Mouse (Mus musculus) cerebellum, adult 2 months (tissue): ENCODE results near the gene Gsx1. TPM values are rescaled to one million over a fixed set of nuclear protein-coding genes. Genes with fewer than 3 reads are reported as not detected.

Source experiments
- DNase-seq, 2 experiments: peaks; one replicate each; pipeline ENCODE4 v3.0.0; 2021
- H3K27ac ChIP-seq: fragments of 200-500 bp; 2 replicates; pipeline ENCODE4 v1.5.1; 2012; ENCODE audit warnings: low read length, control low read depth, inconsistent platforms; ENCODE audit not compliant: insufficient read depth
- H3K27me3 ChIP-seq: fragments of 200-500 bp; 2 replicates; pipeline ENCODE4 v1.6.1; 2012; ENCODE audit warnings: inconsistent platforms, mild to moderate bottlenecking, low read length, moderate library complexity; ENCODE audit not compliant: control insufficient read depth, insufficient read depth
- H3K4me1 ChIP-seq: fragments of 200-500 bp; 2 replicates; pipeline ENCODE4 v1.6.1; 2011; ENCODE audit warnings: low read length; ENCODE audit not compliant: control insufficient read depth, insufficient read depth
- H3K4me3 ChIP-seq: fragments of 200-500 bp; replicated peaks from 2 replicates; pipeline ENCODE3; 2011; ENCODE audit warnings: mild to moderate bottlenecking, low read depth, low read length, control low read depth; ENCODE audit not compliant: insufficient read depth
- CTCF ChIP-seq: fragments of 200-500 bp; IDR thresholded peaks from 2 replicates; pipeline ENCODE4 v1.5.1; 2011; ENCODE audit warnings: low read depth, mild to moderate bottlenecking, control low read depth, low read length, moderate library complexity, borderline replicate concordance; ENCODE audit not compliant: insufficient read depth
- POLR2A ChIP-seq: fragments of 200-500 bp; IDR thresholded peaks from 2 replicates; pipeline ENCODE4 v1.6.1; 2011; ENCODE audit warnings: low read length, control low read depth, borderline replicate concordance; ENCODE audit not compliant: insufficient read depth
- WGBS: fragments of 180-500 bp; shearing (Covaris S2); methylation state at CpG from one replicate; pipeline ENCODE4 v1.1.7; 2018; 5-methylcytosine and 5-hydroxymethylcytosine counted together
- polyA plus RNA-seq: library from polyadenylated mRNA; depleted of rRNA; stranded (reverse); fragments of >200 nt; gene quantifications from 2 replicates; pipeline ENCODE4 v1.2.3, GENCODE M21; 2012; rRNA removed

Gene Gsx1
- 0.48 and 0.51 TPM in 2 replicates for polyA plus RNA-seq

DNA sequence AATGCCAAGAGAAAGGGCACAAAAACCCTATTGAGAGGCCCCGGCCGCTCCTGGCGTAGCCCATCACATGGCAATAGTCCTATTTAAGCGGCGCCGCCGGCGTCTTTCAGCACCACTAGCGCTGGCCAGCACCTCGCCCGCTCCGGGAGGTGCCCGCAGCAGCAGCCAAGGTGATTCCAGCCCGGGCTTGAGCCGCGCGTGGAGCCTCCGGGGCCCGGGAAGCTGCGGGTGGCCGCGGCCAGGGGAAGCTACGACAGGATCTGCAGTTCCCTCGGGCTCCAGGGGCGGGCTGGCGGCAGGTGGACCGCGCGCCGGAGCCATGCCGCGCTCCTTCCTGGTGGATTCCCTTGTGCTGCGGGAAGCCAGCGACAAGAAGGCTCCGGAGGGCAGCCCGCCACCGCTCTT, at the start of gene Gsx1:
Gene Gsx1, plus strand, starts transcription at position 126 of the 405 bp plus-strand sequence.
- no peak within 1 kb of the TSS for H3K27ac ChIP-seq
- H3K4me3 ChIP-seq: peak within 1 kb of the TSS; percentile 51
- TF ChIP-seq POLR2A (no peak), CTCF (no peak)
- peaks cover 20% of the 10 kb centered on the region; the same call in 1 of the 2 replicates for H3K27me3 ChIP-seq
- H3K4me1 ChIP-seq: peaks cover 21% of the 10 kb centered on the region
- peak; percentile 40 to 65 for DNase-seq
- 1% methylated on average over 37 of the region's 37 CpGs for WGBS

DNA sequence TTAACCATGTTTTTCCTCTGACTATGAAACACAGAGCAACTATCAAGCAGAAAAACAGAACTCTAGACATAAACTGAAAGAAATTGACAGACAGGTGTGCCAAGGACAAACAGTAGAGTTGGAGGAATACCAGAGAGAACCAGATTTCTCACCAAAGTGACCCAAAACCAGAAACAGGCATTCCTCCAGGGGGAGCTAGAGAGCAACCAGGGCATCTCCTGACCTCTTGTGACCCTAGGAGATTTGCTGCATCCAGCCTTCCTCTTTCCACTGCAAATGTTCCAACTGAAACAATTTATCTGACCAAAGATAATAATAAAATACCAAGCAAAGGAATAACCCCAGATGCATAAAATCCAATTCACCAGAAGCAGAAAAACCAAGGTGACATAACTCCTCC, 41.2 kb upstream of the Gsx1 start:
- no peaks in the 10 kb centered on the region for H3K27me3 ChIP-seq
- H3K4me1 ChIP-seq: no peaks in the 10 kb centered on the region
- no peak for TF ChIP-seq POLR2A
- no peak for TF ChIP-seq CTCF
- H3K4me3 ChIP-seq: no peak overlapping the region
- H3K27ac ChIP-seq: no peak overlapping the region
- DNase-seq: no peak

DNA sequence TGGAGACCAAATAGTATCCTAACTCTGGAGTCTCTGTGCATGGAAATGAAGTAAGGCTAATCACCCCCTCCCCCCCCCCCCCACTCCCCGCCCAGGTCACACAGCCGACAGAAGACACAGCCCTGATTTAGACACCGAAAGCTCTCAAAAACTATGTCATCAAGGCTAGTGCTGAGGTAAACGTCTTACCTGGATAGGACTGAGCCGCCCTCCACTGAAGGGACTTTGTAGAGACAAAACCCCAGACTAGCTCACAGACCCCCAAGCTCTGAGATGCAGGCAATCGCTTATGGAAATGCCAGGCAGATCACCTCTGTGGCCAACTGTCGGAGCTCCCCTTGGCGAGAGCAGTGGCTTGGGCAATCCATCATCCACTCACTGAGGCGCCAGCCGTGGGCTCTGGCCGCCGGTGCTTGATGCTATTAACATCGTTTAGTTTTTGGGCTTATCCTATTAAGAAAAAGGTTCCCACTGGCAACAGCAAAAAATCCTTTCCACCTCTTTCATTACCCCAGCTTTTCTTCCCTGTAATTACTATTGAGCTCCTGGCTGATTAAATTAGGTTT, 33.6 kb upstream of the Gsx1 start:
- Histone ChIP-seq H3K27ac (no peak overlapping the region), H3K4me1 (no peaks in the 10 kb centered on the region), H3K4me3 (no peak overlapping the region), H3K27me3 (no peaks in the 10 kb centered on the region)
- TF ChIP-seq CTCF (no peak), POLR2A (no peak)
- no peak for DNase-seq
- 36% methylated on average over 13 of the region's 13 CpGs for WGBS

GRCm38 (mm10) chr5:147155449-147156133, 32.9 kb upstream of the Gsx1 start:
- peak in 1 of 2 experiments; percentile 15 for DNase-seq
- WGBS: 42% methylated on average over 13 of the region's 13 CpGs
- Histone ChIP-seq H3K27ac (no peak overlapping the region), H3K4me1 (no peaks in the 10 kb centered on the region), H3K4me3 (no peak overlapping the region), H3K27me3 (no peaks in the 10 kb centered on the region)
- no peak for TF ChIP-seq CTCF
- TF ChIP-seq POLR2A: no peak

DNA sequence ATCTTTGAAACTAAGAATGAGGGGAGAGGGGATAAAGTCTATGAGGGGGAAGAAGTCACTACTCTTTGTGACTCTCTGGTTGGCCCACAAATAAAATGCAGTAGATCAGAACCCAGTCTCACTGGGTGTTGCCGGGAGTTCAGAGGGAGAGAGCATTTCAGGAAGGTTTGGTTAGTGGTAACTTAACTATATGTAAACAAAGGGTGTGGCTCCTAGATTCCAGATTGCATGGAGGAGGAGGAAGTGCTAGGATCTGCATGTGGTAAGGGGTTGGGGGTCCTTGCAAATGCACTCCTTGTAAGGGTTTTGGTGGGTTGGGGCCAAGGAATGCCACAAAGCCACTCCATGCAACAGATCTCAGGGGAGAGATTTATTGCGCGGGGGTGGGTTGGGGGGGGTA, 32.1 kb upstream of the Gsx1 start:
- TF ChIP-seq CTCF (no peak), POLR2A (no peak)
- H3K27ac ChIP-seq: no peak overlapping the region
- 43% methylated on average over 3 of the region's 3 CpGs for WGBS

DNA sequence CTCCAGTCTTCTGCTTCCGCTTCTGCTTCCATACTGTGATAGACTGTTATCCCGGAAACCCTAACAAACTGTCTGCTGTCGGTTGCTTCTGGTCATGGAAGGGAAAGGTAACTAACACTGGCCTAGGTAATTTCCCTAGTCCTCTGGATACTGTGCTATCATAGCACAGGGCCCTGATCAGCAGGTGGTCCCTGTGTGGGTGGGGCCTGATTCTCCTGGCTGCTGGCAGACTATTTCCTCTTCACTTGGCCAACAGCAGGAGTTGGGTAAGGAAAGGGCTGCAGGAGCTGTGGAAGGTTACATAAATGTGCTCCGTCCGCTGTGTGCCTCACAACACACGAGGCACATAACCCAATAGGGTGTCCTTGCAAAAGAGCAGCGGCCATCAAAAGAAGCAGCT, 31.1 kb upstream of the Gsx1 start:
- Histone ChIP-seq H3K4me1 (no peaks in the 10 kb centered on the region), H3K27me3 (no peaks in the 10 kb centered on the region), H3K4me3 (no peak overlapping the region), H3K27ac (no peak overlapping the region)
- WGBS: 78% methylated on average over 7 of the region's 7 CpGs
- no peak for TF ChIP-seq POLR2A
- DNase-seq: no peak

More for the DNA sequence above, 32.1 kb upstream of the Gsx1 start:
- no peak overlapping the region for H3K4me3 ChIP-seq
- H3K27me3 ChIP-seq: no peaks in the 10 kb centered on the region
- H3K4me1 ChIP-seq: no peaks in the 10 kb centered on the region
- no peak for DNase-seq

- Histone ChIP-seq H3K4me3 (no peak overlapping the region), H3K27me3 (no peaks in the 10 kb centered on the region), H3K4me1 (no peaks in the 10 kb centered on the region), H3K27ac (no peak overlapping the region)
- WGBS: 92% methylated on average over 6 of the region's 6 CpGs
- no peak for TF ChIP-seq POLR2A
- no peak for TF ChIP-seq CTCF
- DNase-seq: no peak
Observed at GRCm38 (mm10) chr5:147159320-147159719, 29.2 kb upstream of the Gsx1 start.

DNA sequence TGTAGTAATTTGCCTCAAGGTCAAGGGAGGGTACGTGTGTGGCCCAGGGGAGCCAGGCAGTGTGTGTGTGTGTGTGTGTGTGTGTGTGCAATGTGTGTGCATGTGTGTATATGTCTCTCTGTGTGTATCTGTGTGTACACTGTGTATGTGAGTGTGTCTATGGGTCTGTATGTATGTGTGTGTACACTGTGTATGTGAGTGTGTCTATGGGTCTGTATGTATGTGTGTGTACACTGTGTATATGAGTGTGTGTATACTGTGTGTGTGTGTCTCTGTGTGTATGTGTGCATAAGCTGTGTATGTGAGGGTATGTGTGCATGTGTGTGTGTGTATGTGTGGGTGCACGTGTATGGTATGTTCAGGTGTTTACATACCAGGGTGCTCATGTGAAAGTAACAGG, 28.7 kb upstream of the Gsx1 start:
- H3K4me3 ChIP-seq: no peak overlapping the region
- 84% methylated on average over 2 of the region's 2 CpGs for WGBS
- H3K27me3 ChIP-seq: no peaks in the 10 kb centered on the region
- no peak for DNase-seq
- TF ChIP-seq CTCF: no peak
- TF ChIP-seq POLR2A: no peak
- no peak overlapping the region for H3K27ac ChIP-seq
- no peaks in the 10 kb centered on the region for H3K4me1 ChIP-seq
